ENCODE assay signal across 8 mouse cellular contexts in the genomic region with DNA sequence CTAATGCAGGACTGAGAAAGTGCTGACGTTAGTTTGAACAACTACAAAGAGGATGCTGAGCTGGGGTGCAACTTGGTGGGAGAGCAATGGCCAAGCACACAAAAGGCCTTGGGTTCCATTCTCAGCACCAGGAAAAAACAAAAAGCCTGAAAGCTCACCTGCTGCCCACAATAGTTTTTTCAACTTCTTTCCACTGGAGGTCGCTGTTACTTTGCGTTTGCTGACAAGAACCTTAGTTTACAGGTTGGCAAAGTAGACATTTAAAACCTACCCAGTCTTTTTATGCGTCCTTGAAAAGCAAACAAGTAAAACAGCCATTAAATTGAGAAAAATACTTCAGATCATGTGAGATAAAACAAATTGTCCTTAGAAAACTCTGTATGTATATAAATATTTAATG. TPM values are rescaled to one million over a fixed set of nuclear protein-coding genes. Genes with fewer than 3 reads are reported as not detected.
DNase-seq lines count a peak whose midpoint lies in the region; ATAC-seq and TF ChIP-seq lines count a peak whose summit lies in the region.
"Had no signal": no experiment of that assay in that cellular context is flagged by ENCODE, and none has a peak within 500 bp of the region (broad histone marks: within the 10 kb centered on the region; RNA-seq: fewer than 3 reads in every experiment).

No protein-coding gene starts in this region.

- ATAC-seq in kidney, embryonic 15.5 days (replicated peaks; ENCODE audit: low FRiP score) = no peak

- peak; percentile 54; the same call in 1 of the 2 replicates for TF ChIP-seq CTCF in cortical plate, adult 2 months (IDR thresholded peaks at IDR 0.05; ENCODE audit: extremely low read depth, insufficient read depth, low read length)

- 15% methylated on average over 4 of the region's 4 CpGs for WGBS in kidney, embryonic 15.5 days

- H3K27ac ChIP-seq in kidney, embryonic 15.5 days = no peak overlapping the region
- H3K27ac ChIP-seq in cortical plate, adult 2 months (ENCODE audit: insufficient read depth, low read length) = no peak overlapping the region

- intact Hi-C loops in left cerebral cortex, postnatal 4 days (cut with DNase I) = no loop called here
- intact Hi-C loops in gastrocnemius, postnatal 36 days (cut with DNase I) = no loop called here

- no peak overlapping the region for H3K4me2 ChIP-seq in kidney, embryonic 15.5 days

- H3K27me3 ChIP-seq in kidney, embryonic 15.5 days = no peaks in the 10 kb centered on the region

- no peaks in the 10 kb centered on the region for H3K9me3 ChIP-seq in kidney, embryonic 15.5 days (replicated peaks)
- H3K9me3 ChIP-seq: megakaryocyte, embryonic 14.5 days had no signal

- TF ChIP-seq POLR2A in cortical plate, adult 2 months (IDR thresholded peaks at IDR 0.05; ENCODE audit: extremely low read depth, insufficient read depth, low read length) = no peak

- no peaks in the 10 kb centered on the region for H3K36me3 ChIP-seq in kidney, embryonic 15.5 days

- H3K4me3 ChIP-seq in kidney, embryonic 15.5 days (replicated peaks) = no peak overlapping the region
- no peak overlapping the region for H3K4me3 ChIP-seq in cortical plate, adult 2 months (ENCODE audit: insufficient read depth, low read length)
- H3K4me3 ChIP-seq: megakaryocyte, embryonic 14.5 days had no signal

- DNase-seq in kidney, adult 18-20 months = peak; percentile 24
- DNase-seq in A20 (ENCODE audit: low read depth, low spot score) (peak; percentile 61), ES-CJ7 (ENCODE audit: low read depth, low spot score) (peak; percentile 60)
- DNase-seq in left cerebral cortex, postnatal 4 days = peak; percentile 6
- no peak for DNase-seq in gastrocnemius, postnatal 36 days

- H3K9ac ChIP-seq in kidney, embryonic 15.5 days = no peak overlapping the region

- no peaks in the 10 kb centered on the region for H3K4me1 ChIP-seq in kidney, embryonic 15.5 days
- H3K4me1 ChIP-seq in cortical plate, adult 2 months (ENCODE audit: control insufficient read depth, insufficient read depth, low read length) = no peaks in the 10 kb centered on the region
- H3K4me1 ChIP-seq: megakaryocyte, embryonic 14.5 days had no signal

RNA-seq across cellular contexts. Expression of a gene that starts 15.7 kb away (rescaled TPM):
- polyA plus RNA-seq in kidney, embryonic 15.5 days (2015; fragmentation: Nextera tagmentation; extraction: Ambion mirVana) = 0.64 and 1.0 TPM in 2 replicates
- 0.15 and 0.19 TPM in 2 replicates for polyA plus RNA-seq in cortical plate, adult 2 months (2012; rRNA removed)
- total RNA-seq in left cerebral cortex, postnatal 4 days (2021) = under 1 TPM; 0.44 to 0.66 TPM
- total RNA-seq in gastrocnemius, postnatal 36 days (2021) = 1,000 to 10,000 TPM; 1,458 to 1,785 TPM

RNA-seq across cellular contexts. Expression of a gene that starts 33.7 kb away (rescaled TPM):
- polyA plus RNA-seq in kidney, embryonic 15.5 days (2015; fragmentation: Nextera tagmentation; extraction: Ambion mirVana) = 22.2 and 23.4 TPM in 2 replicates
- polyA plus RNA-seq in cortical plate, adult 2 months (2012; rRNA removed) = 58.6 and 59.5 TPM in 2 replicates
- total RNA-seq in left cerebral cortex, postnatal 4 days (2021) = 10 to 100 TPM; 55.5 to 58.4 TPM
- total RNA-seq in gastrocnemius, postnatal 36 days (2021) = 1 to 10 TPM; 5.9 to 7.4 TPM

RNA-seq across cellular contexts. Expression of a gene that starts 34.5 kb away (rescaled TPM):
- polyA plus RNA-seq in kidney, embryonic 15.5 days (2015; fragmentation: Nextera tagmentation; extraction: Ambion mirVana) = not detected in 2 replicates
- polyA plus RNA-seq in cortical plate, adult 2 months (2012; rRNA removed) = 0.73 and 0.85 TPM in 2 replicates
- total RNA-seq in left cerebral cortex, postnatal 4 days (2021) = 1 to 10 TPM in 1 of 2 experiments, not detected in 1; 1.6 TPM
- not detected for total RNA-seq in gastrocnemius, postnatal 36 days (2021)

Comparison
In these comparisons a context has a peak if more than half of its experiments do, and no peak if none do; other contexts are left out.
1. DNase-seq: peak in kidney, adult 18-20 months (single experiment), A20 (single experiment), ES-CJ7 (single experiment) and left cerebral cortex, postnatal 4 days (single experiment); none in gastrocnemius, postnatal 36 days (0 of 2).
2. RNA of a gene that starts 15.7 kb away (total RNA-seq): 1,458 to 1,785 TPM in gastrocnemius, postnatal 36 days; 0.44 to 0.66 TPM in left cerebral cortex, postnatal 4 days; every median in the first group is over 100 times any median in the second.
3. RNA of a gene that starts 33.7 kb away (total RNA-seq): 55.5 to 58.4 TPM in left cerebral cortex, postnatal 4 days; 5.9 to 7.4 TPM in gastrocnemius, postnatal 36 days; every median in the first group is over 4 times any median in the second.